Mouse (Mus musculus) stomach, embryonic 14.5 days (tissue): ENCODE data around the gene Tfr2. TPM values are rescaled to one million over a fixed set of nuclear protein-coding genes. Genes with fewer than 3 reads are reported as not detected.

Experiments used
- ATAC-seq: fragments of 200-750 bp; cut with Nextera tagmentation; 2 replicates; pipeline ENCODE4 v1.8.0; 2017; ENCODE audit warnings: low read depth, moderate TSS enrichment; ENCODE audit not compliant: insufficient number of reproducible peaks, insufficient read depth, low FRiP score
- H3K27ac ChIP-seq: fragments of 300-500 bp; sonication (generic); 2 replicates; pipeline ENCODE4 v1.5.1; 2014; ENCODE audit warnings: mild to moderate bottlenecking, low read length, moderate library complexity, mixed read lengths
- H3K27me3 ChIP-seq: fragments of 300-500 bp; sonication (generic); 2 replicates; pipeline ENCODE4 v1.6.1; 2014; ENCODE audit warnings: low read length, control low read depth, mixed read lengths; ENCODE audit not compliant: control insufficient read depth, insufficient read depth
- H3K36me3 ChIP-seq: fragments of 300-500 bp; sonication (generic); 2 replicates; pipeline ENCODE4 v1.6.1; 2014; ENCODE audit warnings: mild to moderate bottlenecking, control low read depth, low read length, moderate library complexity, mixed read lengths; ENCODE audit not compliant: control insufficient read depth, insufficient read depth
- H3K4me1 ChIP-seq: fragments of 300-500 bp; sonication (generic); 2 replicates; pipeline ENCODE4 v1.6.1; 2014; ENCODE audit warnings: low read length, control low read depth, mixed read lengths; ENCODE audit not compliant: control insufficient read depth, insufficient read depth
- H3K4me2 ChIP-seq: fragments of 300-500 bp; sonication (generic); replicated peaks from 2 replicates; pipeline ENCODE4 v1.6.1; 2014; ENCODE audit warnings: low read depth, low read length, control low read depth
- H3K4me3 ChIP-seq: fragments of 300-500 bp; sonication (generic); 2 replicates; pipeline ENCODE4 v1.5.1; 2014; ENCODE audit warnings: low read depth, low read length, control low read depth
- H3K9ac ChIP-seq: fragments of 300-500 bp; sonication (generic); replicated peaks from 2 replicates; pipeline ENCODE4 v1.6.1; 2014; ENCODE audit warnings: low read depth, mild to moderate bottlenecking, control low read depth, low read length, moderate library complexity, mixed read lengths
- H3K9me3 ChIP-seq: fragments of 300-500 bp; sonication (generic); 2 replicates; pipeline ENCODE4 v1.6.1; 2016; ENCODE audit warnings: low read depth, low read length, control low read depth; ENCODE audit not compliant: control insufficient read depth
- WGBS: fragments of 180-500 bp; shearing (Covaris S2); extraction: QIAGEN DNeasy Blood & Tissue Kit; methylation state at CpG from one replicate; pipeline ENCODE4 v1.1.7; 2014; 5-methylcytosine and 5-hydroxymethylcytosine counted together
- polyA plus RNA-seq: library from polyadenylated mRNA; unstranded; fragments of >200 nt; fragmentation: Nextera tagmentation; extraction: Ambion mirVana; gene quantifications from 2 replicates; pipeline ENCODE4 v1.2.1, GENCODE M21; 2014

Gene Tfr2
- polyA plus RNA-seq, 1 experiment from 2014 or later = 0.46 TPM

DNA sequence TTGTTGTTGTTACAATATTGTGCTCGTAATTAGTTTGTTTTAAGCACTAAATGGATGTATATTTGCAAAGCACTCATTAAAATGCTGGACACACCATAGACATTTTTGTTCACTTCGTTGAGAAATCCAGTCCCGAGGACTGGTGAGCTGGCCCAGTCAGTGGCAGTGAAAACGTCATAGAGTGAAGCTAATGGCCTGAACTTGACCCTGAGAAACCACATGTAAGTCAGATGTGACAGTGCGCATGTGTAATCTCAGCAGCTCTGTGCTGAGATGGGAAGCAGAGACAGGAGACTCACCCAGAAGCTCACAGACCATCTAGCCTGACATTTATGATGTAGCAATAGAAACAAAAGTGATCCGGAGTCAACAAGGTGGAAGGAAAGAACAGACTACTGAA is 24.7 kb upstream of the Tfr2 start:
- no peaks in the 10 kb centered on the region for H3K9me3 ChIP-seq
- 62% methylated on average over 6 of the region's 6 CpGs for WGBS
- no peaks in the 10 kb centered on the region for H3K4me1 ChIP-seq
- H3K36me3 ChIP-seq = no peaks in the 10 kb centered on the region
- no peak overlapping the region for H3K9ac ChIP-seq
- H3K27ac ChIP-seq = no peak overlapping the region
- no peaks in the 10 kb centered on the region for H3K27me3 ChIP-seq
- no peak overlapping the region for H3K4me2 ChIP-seq
- H3K4me3 ChIP-seq = no peak overlapping the region
- ATAC-seq = no peak

DNA sequence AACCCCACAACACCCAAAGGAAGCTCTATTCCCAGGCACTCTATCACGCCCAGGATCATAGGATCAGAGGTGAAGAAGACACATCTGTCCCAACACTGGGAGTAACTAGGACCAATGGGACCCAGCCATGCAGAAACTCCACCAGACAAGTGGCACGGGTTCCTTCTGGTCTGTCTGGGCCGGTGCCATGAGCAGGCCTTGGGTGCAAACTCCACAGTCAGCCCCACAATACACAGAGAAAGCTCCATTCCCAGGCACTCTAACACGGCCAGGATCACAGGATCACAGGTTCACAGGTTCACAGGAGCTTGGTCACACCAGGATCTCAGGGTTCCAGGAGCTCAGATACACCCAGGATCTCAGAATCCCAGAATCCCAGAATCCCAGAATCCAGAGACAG is 24.0 kb upstream of the Tfr2 start:
- H3K9ac ChIP-seq = no peak overlapping the region
- H3K4me3 ChIP-seq = no peak overlapping the region
- ATAC-seq = no peak
- no peaks in the 10 kb centered on the region for H3K27me3 ChIP-seq
- H3K36me3 ChIP-seq = no peaks in the 10 kb centered on the region
- no peak overlapping the region for H3K27ac ChIP-seq
- H3K4me2 ChIP-seq = no peak overlapping the region
- 77% methylated on average over 4 of the region's 4 CpGs for WGBS
- H3K4me1 ChIP-seq = no peaks in the 10 kb centered on the region
- H3K9me3 ChIP-seq = no peaks in the 10 kb centered on the region

DNA sequence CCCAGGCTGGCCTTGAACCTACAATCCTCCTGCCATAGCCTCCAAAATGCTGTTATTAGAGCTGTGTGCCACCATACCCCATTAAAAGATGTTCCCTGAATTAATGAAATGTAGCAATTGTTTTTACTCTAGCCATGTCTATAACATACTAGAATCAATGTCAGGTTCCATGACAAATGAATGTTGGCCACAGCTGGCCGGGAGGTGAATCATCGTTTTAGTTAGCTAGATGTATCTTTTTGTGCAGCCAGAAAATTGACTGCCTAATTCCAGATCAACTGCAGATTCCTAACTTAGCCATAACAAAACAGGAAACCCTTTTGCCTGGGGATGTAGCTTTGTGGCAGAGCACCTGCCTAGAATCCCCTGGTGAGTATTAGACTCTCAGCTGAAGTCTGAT is 19.8 kb upstream of the Tfr2 start:
- Histone ChIP-seq H3K36me3 (no peaks in the 10 kb centered on the region), H3K4me3 (no peak overlapping the region), H3K9me3 (no peaks in the 10 kb centered on the region), H3K4me2 (no peak overlapping the region), H3K27ac (no peak overlapping the region), H3K4me1 (no peaks in the 10 kb centered on the region), H3K9ac (no peak overlapping the region), H3K27me3 (no peaks in the 10 kb centered on the region)
- ATAC-seq = no peak
- 65% methylated on average over 2 of the region's 2 CpGs for WGBS

DNA sequence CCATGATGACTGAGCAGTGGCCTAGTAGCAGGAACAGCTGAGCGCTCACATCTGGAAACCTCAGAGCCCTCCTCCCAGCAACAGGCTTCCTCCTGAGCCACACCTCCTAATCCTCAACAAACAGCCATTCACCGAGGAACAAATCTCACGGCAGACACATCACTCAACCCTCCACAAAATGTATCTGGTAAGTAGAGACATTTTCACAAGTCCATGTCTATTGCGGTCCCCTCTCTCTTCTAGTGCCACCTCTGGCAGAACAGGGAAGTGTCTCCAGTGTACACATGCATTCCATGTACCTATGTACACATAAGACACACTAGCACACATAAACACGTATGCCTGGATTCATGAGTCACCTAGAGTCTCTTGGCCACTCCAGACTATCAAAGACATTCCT is 18.5 kb upstream of the Tfr2 start:
- WGBS = 69% methylated on average over 5 of the region's 5 CpGs
- Histone ChIP-seq H3K27ac (no peak overlapping the region), H3K4me1 (no peaks in the 10 kb centered on the region), H3K27me3 (no peaks in the 10 kb centered on the region), H3K36me3 (no peaks in the 10 kb centered on the region), H3K4me3 (no peak overlapping the region), H3K4me2 (no peak overlapping the region), H3K9me3 (no peaks in the 10 kb centered on the region), H3K9ac (no peak overlapping the region)
- no peak for ATAC-seq

DNA sequence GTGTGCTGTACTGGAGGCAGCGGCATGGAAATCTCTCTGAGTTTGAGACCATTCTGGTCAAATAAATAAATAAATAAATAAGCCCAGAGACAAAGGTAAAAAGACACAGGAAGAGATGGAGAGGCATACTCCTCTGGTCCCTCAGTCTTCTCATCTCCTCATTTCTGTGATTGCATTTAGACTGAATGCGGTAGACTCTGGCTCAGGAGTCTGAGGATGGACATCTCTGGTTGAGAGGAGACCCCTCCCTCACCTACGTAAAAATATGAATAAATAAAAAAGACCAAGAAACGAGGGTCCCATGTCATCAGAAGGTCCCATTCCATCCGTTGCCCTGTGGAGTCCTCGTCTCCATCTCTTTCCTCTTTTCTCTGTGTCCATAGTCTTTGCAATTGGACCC is 16.6 kb upstream of the Tfr2 start:
- ATAC-seq = peak; percentile 10; the same call in 1 of the 2 replicates
- Histone ChIP-seq H3K9ac (no peak overlapping the region), H3K9me3 (no peaks in the 10 kb centered on the region), H3K27ac (no peak overlapping the region), H3K4me2 (peak overlapping the region; percentile 31), H3K36me3 (no peaks in the 10 kb centered on the region), H3K4me3 (0 out of 2 replicates have a peak overlapping the region, but pooled peaks have one; percentile 15), H3K4me1 (no peaks in the 10 kb centered on the region), H3K27me3 (no peaks in the 10 kb centered on the region)
- 24% methylated on average over 6 of the region's 6 CpGs for WGBS

DNA sequence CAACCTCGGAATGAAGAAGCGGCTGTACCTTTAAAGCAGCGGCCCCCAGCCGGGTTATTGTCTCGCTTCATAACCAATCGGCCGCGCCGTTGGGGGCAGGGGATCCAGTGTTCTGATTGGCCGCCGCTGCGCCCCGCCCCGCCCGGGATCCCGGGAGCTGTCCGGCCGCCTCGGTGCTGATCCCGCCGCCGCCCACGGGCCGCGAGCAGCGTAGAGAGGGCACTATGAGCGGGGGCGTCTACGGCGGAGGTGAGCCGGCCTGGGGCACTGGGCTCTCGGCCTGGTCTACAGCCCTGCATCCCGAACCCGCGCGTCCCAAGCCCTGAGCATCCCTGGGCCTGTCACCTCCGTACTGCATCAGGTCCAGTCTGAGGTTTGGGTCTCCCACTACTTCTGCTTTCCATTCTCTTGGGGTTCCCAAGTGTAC is 16.2 kb upstream of the Tfr2 start, which contains the start of gene Actl6b:
TSS of gene Actl6b (plus strand) at position 107 of the 427 bp plus-strand sequence.
- peak; percentile 75 for ATAC-seq
- Histone ChIP-seq H3K4me2 (peak within 1 kb of the TSS; percentile 31), H3K9ac (no peak within 1 kb of the TSS), H3K9me3 (no peaks in the 10 kb centered on the region), H3K27ac (no peak within 1 kb of the TSS), H3K36me3 (no peaks in the 10 kb centered on the region), H3K4me1 (no peaks in the 10 kb centered on the region), H3K27me3 (no peaks in the 10 kb centered on the region), H3K4me3 (0 out of 2 replicates have a peak within 1 kb of the TSS, but pooled peaks have one; percentile 15)
- WGBS = 1% methylated on average over 37 of the region's 37 CpGs

DNA sequence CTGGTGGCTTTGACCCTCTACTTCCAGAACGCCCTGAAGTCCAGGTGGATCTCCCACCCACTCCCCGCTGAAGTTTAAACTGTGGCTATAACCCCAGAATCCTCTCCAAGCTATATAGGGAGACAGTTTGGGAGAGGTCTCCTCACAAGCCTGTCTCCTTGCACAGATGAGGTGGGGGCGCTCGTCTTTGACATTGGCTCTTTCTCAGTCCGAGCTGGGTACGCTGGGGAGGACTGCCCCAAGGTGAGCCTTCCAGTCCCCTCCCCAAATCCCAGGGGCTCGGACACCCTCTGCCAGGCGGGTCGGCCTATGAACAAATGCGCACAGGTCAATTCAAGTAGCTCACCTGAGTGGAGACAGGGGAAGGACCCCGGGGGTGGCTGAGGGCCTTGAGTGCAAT is 15.7 kb upstream of the Tfr2 start:
- Histone ChIP-seq H3K36me3 (no peaks in the 10 kb centered on the region), H3K4me2 (no peak overlapping the region), H3K27me3 (no peaks in the 10 kb centered on the region), H3K27ac (no peak overlapping the region), H3K4me1 (no peaks in the 10 kb centered on the region), H3K4me3 (0 out of 2 replicates have a peak overlapping the region, but pooled peaks have one; percentile 15), H3K9me3 (no peaks in the 10 kb centered on the region), H3K9ac (no peak overlapping the region)
- ATAC-seq = no peak
- WGBS = 41% methylated on average over 11 of the region's 11 CpGs

DNA sequence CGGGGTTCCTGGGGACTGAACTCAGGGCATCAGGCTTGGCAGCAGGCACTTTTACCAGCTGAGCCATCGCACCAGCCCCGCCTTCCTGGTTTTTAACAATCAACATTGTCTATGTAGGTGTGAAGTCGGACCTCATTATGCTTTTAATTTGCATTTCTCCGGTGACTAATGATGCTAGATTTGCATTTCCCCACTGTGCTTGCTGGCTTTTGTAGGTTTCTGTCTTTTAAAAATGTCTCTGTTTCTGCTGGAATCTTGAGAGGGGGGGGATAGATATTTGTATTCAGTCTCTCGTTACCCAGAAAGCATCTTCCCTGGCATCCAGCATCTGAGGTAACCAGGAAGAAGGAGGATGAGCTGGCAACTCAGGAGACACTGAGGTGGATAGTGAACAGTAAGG is 8.1 kb upstream of the Tfr2 start:
- Histone ChIP-seq H3K27ac (no peak overlapping the region), H3K4me3 (no peak overlapping the region), H3K9me3 (no peaks in the 10 kb centered on the region), H3K9ac (no peak overlapping the region), H3K4me1 (no peaks in the 10 kb centered on the region), H3K4me2 (no peak overlapping the region), H3K36me3 (no peaks in the 10 kb centered on the region), H3K27me3 (no peaks in the 10 kb centered on the region)
- 61% methylated on average over 6 of the region's 6 CpGs for WGBS
- no peak for ATAC-seq

DNA sequence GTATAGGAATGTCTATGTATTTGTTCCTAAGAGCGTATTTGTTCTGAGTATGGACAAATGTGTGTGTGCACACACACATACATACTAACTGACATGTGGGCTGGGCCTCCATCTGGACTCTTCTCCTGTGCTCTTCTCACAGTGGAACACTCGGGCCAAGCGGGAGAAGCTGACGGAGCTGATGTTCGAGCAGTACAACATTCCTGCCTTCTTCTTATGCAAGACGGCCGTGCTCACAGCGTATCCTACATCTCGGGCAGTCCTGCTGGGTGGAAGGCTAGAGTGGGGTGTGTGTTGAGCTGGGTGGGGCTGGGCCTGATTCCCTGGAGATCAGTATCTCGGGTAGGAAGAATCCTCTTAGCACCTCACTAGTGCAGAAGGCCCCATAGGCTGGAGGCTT is 6.7 kb upstream of the Tfr2 start:
- ATAC-seq = no peak
- no peak overlapping the region for H3K9ac ChIP-seq
- no peak overlapping the region for H3K4me3 ChIP-seq
- H3K9me3 ChIP-seq = no peaks in the 10 kb centered on the region
- no peaks in the 10 kb centered on the region for H3K27me3 ChIP-seq
- no peak overlapping the region for H3K27ac ChIP-seq
- H3K4me2 ChIP-seq = no peak overlapping the region
- no peaks in the 10 kb centered on the region for H3K36me3 ChIP-seq
- H3K4me1 ChIP-seq = no peaks in the 10 kb centered on the region
- 63% methylated on average over 10 of the region's 10 CpGs for WGBS
